Mouse (Mus musculus) MN1 (cell line): ENCODE measurements around the gene Adgrg2.

Experiments
- DNase-seq: peaks from one replicate; pipeline ENCODE4 v3.0.0-alpha.2; 2016; ENCODE audit warnings: low spot score

Adgrg2 gene

DNA sequence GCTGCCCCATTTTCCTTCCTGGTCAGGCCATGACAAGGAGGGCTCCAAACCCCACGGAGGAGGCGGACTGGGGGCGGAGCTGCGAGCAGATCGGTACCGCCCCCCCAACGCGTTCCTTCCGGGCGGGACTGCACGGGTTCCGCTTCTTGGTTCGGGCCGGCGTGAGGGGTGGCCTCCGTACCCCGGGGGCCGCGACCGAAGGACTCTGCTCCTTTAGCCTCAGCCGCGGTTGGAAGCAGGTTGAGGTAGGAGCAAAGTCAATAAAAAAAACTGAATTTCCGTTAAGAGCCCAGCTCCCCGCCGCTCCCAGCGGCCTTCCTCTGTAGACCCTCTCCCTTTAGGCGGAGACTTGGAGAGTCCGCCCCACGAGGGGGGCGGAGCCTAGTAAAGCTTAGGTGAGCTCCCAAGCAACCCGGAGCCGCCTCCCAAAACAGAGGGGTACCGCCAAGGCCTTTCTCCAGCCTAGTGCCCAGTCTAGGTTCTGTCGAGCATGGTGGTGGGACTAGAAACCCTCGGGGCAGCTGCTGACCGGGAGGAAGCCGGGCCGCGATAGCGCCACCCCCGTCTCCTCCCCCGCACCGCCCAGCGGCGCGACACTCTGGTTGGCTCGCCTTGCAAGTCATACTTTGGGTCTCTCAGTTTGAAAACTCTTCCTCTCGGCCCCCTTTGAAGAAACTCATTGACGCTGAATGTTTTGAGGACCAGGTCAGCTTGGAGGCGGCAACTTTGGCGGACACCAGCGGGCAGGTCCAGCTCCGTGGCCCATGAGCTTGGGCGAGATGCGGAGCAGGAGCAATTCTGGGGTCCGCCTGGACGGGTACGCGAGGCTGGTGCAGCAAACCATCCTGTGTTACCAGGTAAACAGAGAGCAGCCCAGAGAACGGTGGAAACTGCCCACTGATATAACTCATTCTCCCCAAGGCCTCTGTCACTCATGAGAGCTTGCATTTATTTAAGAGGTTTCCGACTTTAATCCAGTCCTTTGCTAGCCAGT, 111.9 kb downstream of the Adgrg2 start, which contains the start of gene Phka2:
TSS of gene Phka2 (plus strand) at position 119 of the 994 bp plus-strand sequence.
- DNase-seq: peak; percentile 77

DNA sequence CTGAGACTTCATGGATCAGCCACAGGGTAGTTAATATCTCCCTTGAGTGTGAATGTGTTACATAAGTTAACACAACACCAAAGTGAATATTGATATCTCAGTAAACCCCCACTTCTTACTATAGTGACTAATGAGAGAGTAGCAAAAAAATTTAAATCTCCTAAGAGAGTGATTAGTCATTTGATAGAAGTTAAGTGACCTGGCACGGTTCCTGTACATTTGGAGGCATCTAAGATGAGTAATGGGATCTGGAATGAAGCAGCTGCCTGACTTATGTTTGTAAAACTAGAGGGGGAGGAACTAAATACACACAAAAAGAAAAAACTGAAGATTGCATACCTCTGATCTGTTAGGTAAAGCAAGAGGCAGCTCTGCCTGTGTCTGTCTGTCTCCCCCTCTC, 118.6 kb downstream of the Adgrg2 start:
- no peak for DNase-seq

DNA sequence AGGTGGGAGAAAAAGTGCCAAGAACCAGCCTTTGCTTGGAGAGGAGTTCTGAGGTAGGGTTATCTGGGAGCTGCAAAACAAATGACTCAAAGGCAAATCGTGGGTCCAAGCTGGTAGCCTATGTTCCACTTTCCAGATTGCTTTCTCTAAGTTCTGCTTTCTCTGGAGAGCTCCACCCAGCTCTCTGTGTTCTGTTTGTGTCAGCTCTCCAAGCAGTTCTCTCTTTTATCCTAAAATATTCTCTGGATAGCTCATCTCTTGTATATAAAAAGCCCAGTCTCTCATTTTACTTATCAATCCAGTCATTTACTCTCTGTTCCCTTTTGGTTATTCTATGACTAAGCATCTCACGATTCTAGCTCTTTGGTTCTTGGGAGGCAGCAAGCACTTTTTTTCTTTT, 119.7 kb downstream of the Adgrg2 start:
- DNase-seq: no peak

DNA sequence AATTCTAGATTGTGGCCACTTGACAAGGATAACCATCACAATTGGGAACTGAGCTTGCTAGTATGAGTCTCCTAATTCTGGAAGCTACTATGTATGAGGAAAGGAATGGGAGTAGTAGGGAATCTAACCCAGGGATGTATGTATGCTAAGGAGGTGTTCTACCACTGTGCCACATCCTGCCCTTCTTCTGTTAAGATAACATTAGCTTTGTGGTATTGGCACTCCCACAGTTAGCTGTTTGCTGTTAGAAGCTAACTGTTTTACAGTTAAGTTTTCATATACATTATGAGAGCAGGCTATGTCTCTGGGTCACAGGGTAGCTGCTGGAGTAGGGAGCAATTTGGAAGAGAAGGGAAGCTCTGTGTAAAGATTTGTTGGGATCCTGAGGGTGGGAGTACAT, 125.5 kb downstream of the Adgrg2 start:
- no peak for DNase-seq

DNA sequence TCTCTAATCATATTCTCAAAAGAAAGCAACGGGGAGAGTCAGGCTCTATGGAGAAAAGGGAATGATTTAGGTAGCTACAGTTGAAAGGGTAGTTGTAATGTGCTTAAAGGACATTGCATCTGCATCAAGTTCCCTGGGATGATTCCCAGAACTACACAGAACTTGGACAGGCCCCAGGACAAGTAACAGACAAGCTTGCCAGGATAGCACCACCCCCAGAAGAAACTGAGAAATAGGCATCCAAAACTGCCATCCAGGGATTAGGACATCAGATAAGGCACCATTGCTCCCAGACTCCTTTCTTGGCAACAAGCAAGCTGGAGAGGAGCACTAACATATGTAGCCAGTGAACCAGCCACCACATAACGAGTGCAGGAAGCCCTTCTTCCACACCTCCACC, 152.3 kb downstream of the Adgrg2 start:
- DNase-seq: peak; percentile 22
